Mouse (Mus musculus): ENCODE results near the gene Adipor2. TPM values are rescaled to one million over a fixed set of nuclear protein-coding genes. Genes with fewer than 3 reads are reported as not detected.
A peak's percentile ranks its signal among the peaks of the same experiment; 100 is the strongest.

Gene Adipor2
- polyA plus RNA-seq, 1 experiment from 2014 or later, result 37.5 TPM

DNA sequence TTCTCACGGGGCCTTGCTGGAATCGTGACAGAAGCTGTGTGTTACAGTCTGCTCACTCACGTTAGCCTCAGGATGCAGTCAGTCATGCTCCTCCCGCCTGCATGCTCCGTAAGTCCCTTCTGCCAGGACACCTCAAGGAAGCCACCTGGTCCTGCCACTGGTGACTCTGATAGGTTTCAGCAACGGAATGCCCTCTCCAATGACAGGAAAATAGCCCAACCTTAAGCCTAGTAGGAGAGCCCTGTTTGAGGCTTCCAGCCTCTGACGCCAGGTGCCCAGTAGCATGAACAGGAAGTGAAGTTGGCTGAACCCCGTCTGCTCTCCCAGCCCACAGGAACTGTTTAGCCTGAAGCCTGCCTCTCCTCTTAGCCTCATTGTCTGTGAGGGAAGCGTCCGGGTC lies 71.2 kb downstream of the Adipor2 start:
- no peak overlapping the region for H3K4me3 ChIP-seq (ENCODE audit: low read depth, low read length)
- WGBS, result 52% methylated on average over 10 of the region's 10 CpGs
- no peaks in the 10 kb centered on the region for H3K4me1 ChIP-seq (ENCODE audit: control insufficient read depth, insufficient read depth, low read length)
- H3K27ac ChIP-seq (ENCODE audit: low read length), result no peak overlapping the region
- no peaks in the 10 kb centered on the region for H3K36me3 ChIP-seq (ENCODE audit: control insufficient read depth, insufficient read depth, low read length)
- no peak for ATAC-seq (ENCODE audit: insufficient number of reproducible peaks, insufficient read depth, low FRiP score, low read depth)
- H3K27me3 ChIP-seq (ENCODE audit: control insufficient read depth, insufficient read depth, low read length), result no peaks in the 10 kb centered on the region
- H3K9me3 ChIP-seq (ENCODE audit: control insufficient read depth, low read depth, low read length), result no peaks in the 10 kb centered on the region
- H3K9ac ChIP-seq (replicated peaks; ENCODE audit: low read depth, low read length), result no peak overlapping the region
- no peak overlapping the region for H3K4me2 ChIP-seq (replicated peaks; ENCODE audit: low read depth, low read length)

DNA sequence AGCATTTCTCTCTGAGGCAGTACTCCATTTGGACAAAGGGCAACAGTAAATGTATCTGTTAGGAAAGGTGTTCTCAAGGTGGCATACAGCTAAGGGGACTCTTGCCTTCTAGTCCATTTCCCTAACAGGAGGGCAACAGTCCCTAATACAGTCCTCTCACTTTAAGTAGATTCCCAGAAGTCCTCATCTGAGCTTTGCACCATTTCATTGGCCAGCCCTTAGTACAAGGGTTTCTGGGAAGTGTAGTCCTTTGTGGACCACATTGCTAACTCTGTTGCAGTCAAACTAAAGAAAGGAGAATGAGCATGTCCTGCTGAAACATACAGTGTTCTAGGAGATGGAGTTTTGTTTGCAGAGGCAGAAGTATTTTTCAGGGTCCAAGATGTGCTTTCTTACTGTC lies 76.1 kb downstream of the Adipor2 start:
- Histone ChIP-seq H3K9me3 (ENCODE audit: control insufficient read depth, low read depth, low read length) (no peaks in the 10 kb centered on the region), H3K27me3 (ENCODE audit: control insufficient read depth, insufficient read depth, low read length) (no peaks in the 10 kb centered on the region), H3K4me1 (ENCODE audit: control insufficient read depth, insufficient read depth, low read length) (no peaks in the 10 kb centered on the region), H3K4me2 (replicated peaks; ENCODE audit: low read depth, low read length) (no peak overlapping the region), H3K36me3 (ENCODE audit: control insufficient read depth, insufficient read depth, low read length) (no peaks in the 10 kb centered on the region), H3K9ac (replicated peaks; ENCODE audit: low read depth, low read length) (no peak overlapping the region), H3K4me3 (ENCODE audit: low read depth, low read length) (no peak overlapping the region), H3K27ac (ENCODE audit: low read length) (no peak overlapping the region)
- ATAC-seq (ENCODE audit: insufficient number of reproducible peaks, insufficient read depth, low FRiP score, low read depth), result peak; percentile 59; the same call in 1 of the 2 replicates

DNA sequence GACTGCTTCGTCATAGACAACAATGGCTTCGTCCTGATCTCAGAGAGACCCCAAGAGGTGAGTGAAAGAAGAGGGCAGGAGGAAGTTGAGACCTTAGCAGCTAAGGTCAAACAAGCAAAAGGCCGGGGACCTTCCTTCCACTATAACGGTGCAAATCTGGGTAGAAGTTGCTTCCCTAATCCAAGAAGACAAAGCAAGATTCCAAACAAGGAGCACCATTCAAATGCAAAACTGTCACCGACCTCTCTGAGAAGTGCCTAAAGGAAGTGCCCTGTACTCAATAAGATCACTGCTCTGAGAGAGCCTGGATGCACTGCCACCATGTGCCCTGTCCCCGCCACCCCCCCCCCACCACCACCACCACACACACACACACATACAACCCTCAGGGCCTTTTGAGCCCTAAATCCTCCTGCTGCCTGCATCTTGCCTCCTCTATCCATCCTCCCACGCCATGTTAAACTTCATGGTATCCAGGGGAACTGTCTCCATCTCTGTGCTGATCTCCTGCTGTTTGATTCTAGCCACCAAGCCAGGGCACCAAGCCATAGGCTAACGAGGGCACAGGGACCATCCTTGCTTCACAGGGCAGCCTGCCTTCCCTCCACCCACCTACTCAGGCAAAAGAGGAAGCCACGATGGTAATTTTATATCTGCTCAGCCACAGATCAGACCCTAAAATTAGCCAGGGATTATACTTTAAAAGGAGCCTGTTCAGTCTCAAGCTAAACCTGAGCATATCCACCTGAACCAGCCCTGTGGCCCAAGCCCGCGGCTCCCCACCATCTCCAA lies 79.2 kb downstream of the Adipor2 start:
- WGBS, result 36% methylated on average over 10 of the region's 11 CpGs
- Histone ChIP-seq H3K4me2 (replicated peaks; ENCODE audit: low read depth, low read length) (no peak overlapping the region), H3K27me3 (ENCODE audit: control insufficient read depth, insufficient read depth, low read length) (no peaks in the 10 kb centered on the region), H3K9ac (replicated peaks; ENCODE audit: low read depth, low read length) (no peak overlapping the region), H3K9me3 (ENCODE audit: control insufficient read depth, low read depth, low read length) (no peaks in the 10 kb centered on the region), H3K4me1 (ENCODE audit: control insufficient read depth, insufficient read depth, low read length) (no peaks in the 10 kb centered on the region), H3K27ac (ENCODE audit: low read length) (no peak overlapping the region), H3K4me3 (ENCODE audit: low read depth, low read length) (no peak overlapping the region), H3K36me3 (ENCODE audit: control insufficient read depth, insufficient read depth, low read length) (no peaks in the 10 kb centered on the region)
- ATAC-seq (ENCODE audit: insufficient number of reproducible peaks, insufficient read depth, low FRiP score, low read depth), result no peak

DNA sequence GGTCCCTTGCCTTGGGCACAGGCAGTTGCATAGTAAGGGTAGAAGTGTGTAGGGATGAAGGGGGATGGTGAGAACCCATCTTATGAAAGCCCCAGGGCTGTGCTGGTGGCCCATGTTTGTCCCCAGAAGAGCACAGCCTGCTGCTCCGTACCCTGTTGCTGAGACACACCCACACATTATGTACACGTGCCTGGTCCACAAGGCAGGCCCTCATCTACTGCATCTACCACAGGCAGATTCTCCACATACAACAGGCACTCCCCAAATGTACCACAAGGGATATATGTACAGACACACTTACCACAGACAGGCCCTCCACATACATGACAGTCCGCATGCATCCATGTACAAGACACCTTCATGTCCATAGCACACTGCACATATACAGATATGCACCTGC lies 80.2 kb downstream of the Adipor2 start:
- H3K27me3 ChIP-seq (ENCODE audit: control insufficient read depth, insufficient read depth, low read length), result no peaks in the 10 kb centered on the region
- H3K9me3 ChIP-seq (ENCODE audit: control insufficient read depth, low read depth, low read length), result no peaks in the 10 kb centered on the region
- no peak overlapping the region for H3K4me2 ChIP-seq (replicated peaks; ENCODE audit: low read depth, low read length)
- ATAC-seq (ENCODE audit: insufficient number of reproducible peaks, insufficient read depth, low FRiP score, low read depth), result no peak
- no peak overlapping the region for H3K9ac ChIP-seq (replicated peaks; ENCODE audit: low read depth, low read length)
- no peak overlapping the region for H3K27ac ChIP-seq (ENCODE audit: low read length)
- H3K36me3 ChIP-seq (ENCODE audit: control insufficient read depth, insufficient read depth, low read length), result no peaks in the 10 kb centered on the region
- no peak overlapping the region for H3K4me3 ChIP-seq (ENCODE audit: low read depth, low read length)
- no peaks in the 10 kb centered on the region for H3K4me1 ChIP-seq (ENCODE audit: control insufficient read depth, insufficient read depth, low read length)
- WGBS, result 66% methylated on average over 3 of the region's 3 CpGs

DNA sequence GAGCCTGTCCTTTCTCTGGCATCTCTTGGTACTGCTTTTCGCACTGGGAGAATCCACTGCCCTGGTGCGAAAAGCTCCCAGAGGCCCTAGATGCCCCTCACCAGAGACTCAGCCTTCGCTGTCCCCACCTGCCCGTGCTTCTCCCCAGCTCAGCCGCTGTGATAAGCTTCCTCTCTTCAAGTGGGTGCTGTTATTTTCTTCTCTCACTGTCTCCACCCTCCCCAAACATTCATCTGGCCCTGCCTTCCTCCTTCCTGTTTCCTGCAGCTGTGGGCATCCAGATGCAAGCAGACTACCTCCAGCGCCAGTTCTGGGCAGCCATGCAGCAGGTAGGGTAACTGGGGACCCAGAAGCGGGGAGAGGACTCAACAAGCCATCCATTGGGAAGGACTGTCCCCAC lies 81.4 kb downstream of the Adipor2 start:
- H3K9me3 ChIP-seq (ENCODE audit: control insufficient read depth, low read depth, low read length), result no peaks in the 10 kb centered on the region
- no peak overlapping the region for H3K27ac ChIP-seq (ENCODE audit: low read length)
- peaks cover 8% of the 10 kb centered on the region; the same call in 1 of the 2 replicates for H3K27me3 ChIP-seq (ENCODE audit: control insufficient read depth, insufficient read depth, low read length)
- no peak for ATAC-seq (ENCODE audit: insufficient number of reproducible peaks, insufficient read depth, low FRiP score, low read depth)
- WGBS, result 82% methylated on average over 7 of the region's 7 CpGs
- H3K4me2 ChIP-seq (replicated peaks; ENCODE audit: low read depth, low read length), result no peak overlapping the region
- H3K4me3 ChIP-seq (ENCODE audit: low read depth, low read length), result no peak overlapping the region
- no peak overlapping the region for H3K9ac ChIP-seq (replicated peaks; ENCODE audit: low read depth, low read length)
- H3K4me1 ChIP-seq (ENCODE audit: control insufficient read depth, insufficient read depth, low read length), result no peaks in the 10 kb centered on the region
- H3K36me3 ChIP-seq (ENCODE audit: control insufficient read depth, insufficient read depth, low read length), result no peaks in the 10 kb centered on the region

DNA sequence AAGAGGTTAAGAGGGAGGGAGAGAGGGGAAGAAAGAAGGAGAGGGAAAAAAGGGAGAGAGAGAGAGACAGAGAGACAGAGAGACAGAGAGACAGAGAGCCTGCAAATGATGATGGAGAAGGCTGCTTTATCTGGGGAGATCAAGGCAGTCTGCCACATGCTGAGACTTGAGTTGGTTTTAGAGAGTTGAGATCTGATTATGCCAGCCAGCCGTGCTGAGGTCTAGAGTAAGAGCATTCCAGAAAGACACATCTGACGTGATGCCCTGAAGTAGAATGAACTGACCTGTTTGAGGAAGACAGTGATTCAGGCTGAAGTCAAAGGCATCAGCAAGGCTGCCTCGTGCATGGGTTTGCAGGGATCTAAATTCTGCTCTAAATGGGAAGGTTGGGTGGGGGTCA lies 83.7 kb downstream of the Adipor2 start:
- no peak overlapping the region for H3K27ac ChIP-seq (ENCODE audit: low read length)
- no peaks in the 10 kb centered on the region for H3K9me3 ChIP-seq (ENCODE audit: control insufficient read depth, low read depth, low read length)
- H3K36me3 ChIP-seq (ENCODE audit: control insufficient read depth, insufficient read depth, low read length), result no peaks in the 10 kb centered on the region
- WGBS, result 25% methylated on average over 3 of the region's 3 CpGs
- H3K4me2 ChIP-seq (replicated peaks; ENCODE audit: low read depth, low read length), result no peak overlapping the region
- H3K27me3 ChIP-seq (ENCODE audit: control insufficient read depth, insufficient read depth, low read length), result peaks cover 31% of the 10 kb centered on the region
- H3K4me3 ChIP-seq (ENCODE audit: low read depth, low read length), result no peak overlapping the region
- no peak overlapping the region for H3K9ac ChIP-seq (replicated peaks; ENCODE audit: low read depth, low read length)
- no peak for ATAC-seq (ENCODE audit: insufficient number of reproducible peaks, insufficient read depth, low FRiP score, low read depth)
- H3K4me1 ChIP-seq (ENCODE audit: control insufficient read depth, insufficient read depth, low read length), result 0 out of 2 replicates have a peak, but pooled peaks cover 3% of the 10 kb centered on the region

DNA sequence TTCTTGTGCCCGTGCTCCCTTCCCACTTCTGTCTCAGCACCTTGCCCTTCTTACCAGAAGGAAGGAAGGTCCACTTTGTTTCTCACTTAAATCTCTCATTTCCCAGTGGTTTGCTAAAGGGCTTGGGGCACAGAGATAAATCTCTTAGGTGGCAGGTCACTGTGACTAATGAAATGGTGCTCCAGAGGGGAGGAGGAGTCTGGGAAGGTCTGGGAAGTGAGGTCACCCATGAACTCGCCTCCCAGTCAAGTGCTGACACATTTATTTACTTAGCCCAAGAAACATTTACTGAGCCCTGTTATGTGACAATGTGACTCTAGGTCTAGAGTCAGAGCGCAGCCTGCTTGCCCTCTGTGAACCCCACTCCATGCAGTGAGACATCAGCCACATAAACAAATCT lies 84.3 kb downstream of the Adipor2 start:
- H3K9me3 ChIP-seq (ENCODE audit: control insufficient read depth, low read depth, low read length), result no peaks in the 10 kb centered on the region
- no peak overlapping the region for H3K4me3 ChIP-seq (ENCODE audit: low read depth, low read length)
- H3K36me3 ChIP-seq (ENCODE audit: control insufficient read depth, insufficient read depth, low read length), result no peaks in the 10 kb centered on the region
- no peak overlapping the region for H3K27ac ChIP-seq (ENCODE audit: low read length)
- H3K4me1 ChIP-seq (ENCODE audit: control insufficient read depth, insufficient read depth, low read length), result 0 out of 2 replicates have a peak, but pooled peaks cover 3% of the 10 kb centered on the region
- no peak overlapping the region for H3K4me2 ChIP-seq (replicated peaks; ENCODE audit: low read depth, low read length)
- peaks cover 33% of the 10 kb centered on the region for H3K27me3 ChIP-seq (ENCODE audit: control insufficient read depth, insufficient read depth, low read length)
- no peak overlapping the region for H3K9ac ChIP-seq (replicated peaks; ENCODE audit: low read depth, low read length)
- no peak for ATAC-seq (ENCODE audit: insufficient number of reproducible peaks, insufficient read depth, low FRiP score, low read depth)
- 5% methylated on average over 2 of the region's 3 CpGs for WGBS

DNA sequence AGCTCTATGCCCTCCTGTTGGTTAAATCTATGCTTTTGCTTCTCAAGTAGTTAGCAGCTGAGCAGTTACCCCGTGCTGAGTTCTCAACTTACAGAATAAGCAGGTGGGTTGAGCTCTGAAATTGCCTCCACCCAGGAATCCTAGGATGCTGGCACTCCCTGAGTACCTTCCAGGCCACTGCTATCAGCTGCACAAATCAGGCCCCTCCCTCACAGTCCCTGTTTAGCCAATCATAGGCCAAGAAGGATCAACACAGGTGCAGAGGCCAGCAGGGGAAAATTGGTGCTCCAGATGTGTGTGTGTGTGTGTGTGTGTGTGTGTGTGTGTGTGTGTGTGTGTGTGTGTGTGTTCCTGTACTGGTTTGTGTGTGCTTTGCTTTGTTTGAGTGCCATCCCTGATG lies 85.4 kb downstream of the Adipor2 start:
- 4% methylated on average over 1 of the region's 1 CpGs for WGBS
- Histone ChIP-seq H3K27ac (ENCODE audit: low read length) (no peak overlapping the region), H3K4me3 (ENCODE audit: low read depth, low read length) (no peak overlapping the region), H3K4me1 (ENCODE audit: control insufficient read depth, insufficient read depth, low read length) (0 out of 2 replicates have a peak, but pooled peaks cover 3% of the 10 kb centered on the region), H3K9ac (replicated peaks; ENCODE audit: low read depth, low read length) (no peak overlapping the region), H3K27me3 (ENCODE audit: control insufficient read depth, insufficient read depth, low read length) (peaks cover 35% of the 10 kb centered on the region), H3K36me3 (ENCODE audit: control insufficient read depth, insufficient read depth, low read length) (no peaks in the 10 kb centered on the region), H3K4me2 (replicated peaks; ENCODE audit: low read depth, low read length) (no peak overlapping the region), H3K9me3 (ENCODE audit: control insufficient read depth, low read depth, low read length) (no peaks in the 10 kb centered on the region)
- ATAC-seq (ENCODE audit: insufficient number of reproducible peaks, insufficient read depth, low FRiP score, low read depth), result no peak

DNA sequence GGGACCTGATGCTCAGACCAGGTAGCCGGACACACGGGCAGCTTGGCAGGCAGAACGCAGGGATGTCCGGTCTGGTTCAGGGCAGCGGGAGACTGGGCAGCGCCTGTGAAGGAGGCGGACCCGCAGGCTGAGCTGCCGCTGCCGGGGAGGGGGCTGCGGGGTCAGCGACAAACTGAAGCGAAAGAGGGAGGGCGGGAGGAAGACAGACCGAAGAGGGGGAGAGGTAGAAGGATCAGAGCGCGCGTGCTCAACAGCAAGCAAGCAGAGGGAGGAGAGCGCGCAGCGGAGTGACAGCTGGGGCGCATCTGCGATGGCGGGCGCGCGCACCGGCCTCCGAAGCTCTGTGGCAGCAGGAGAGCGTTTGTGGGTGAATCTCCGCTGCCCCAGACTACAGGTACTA lies 87.0 kb downstream of the Adipor2 start, which contains the start of gene Lrtm2:
Gene Lrtm2, minus strand, starts transcription at position 261 of the 400 bp plus-strand sequence.
- Histone ChIP-seq H3K27me3 (ENCODE audit: control insufficient read depth, insufficient read depth, low read length) (peaks cover 35% of the 10 kb centered on the region), H3K36me3 (ENCODE audit: control insufficient read depth, insufficient read depth, low read length) (no peaks in the 10 kb centered on the region), H3K9ac (replicated peaks; ENCODE audit: low read depth, low read length) (no peak within 1 kb of the TSS), H3K4me3 (ENCODE audit: low read depth, low read length) (peak within 1 kb of the TSS; percentile 31), H3K9me3 (ENCODE audit: control insufficient read depth, low read depth, low read length) (no peaks in the 10 kb centered on the region), H3K4me2 (replicated peaks; ENCODE audit: low read depth, low read length) (peak within 1 kb of the TSS; percentile 48), H3K27ac (ENCODE audit: low read length) (no peak within 1 kb of the TSS), H3K4me1 (ENCODE audit: control insufficient read depth, insufficient read depth, low read length) (0 out of 2 replicates have a peak, but pooled peaks cover 3% of the 10 kb centered on the region)
- under 1% methylated on average over 30 of the region's 31 CpGs for WGBS
- no peak for ATAC-seq (ENCODE audit: insufficient number of reproducible peaks, insufficient read depth, low FRiP score, low read depth)
